Mouse (Mus musculus): Measurements from ENCODE around the gene Zfp422.

Gene Zfp422

GRCm38 (mm10) chr6:116628539-116629171 is at the start of gene Zfp422:
Gene Zfp422 (minus strand): TSS chr6:116628999.
- DNase-seq (ENCODE audit: low spot score in 2 of 2) = peak in 1 of 2 experiments; percentile 46

DNA sequence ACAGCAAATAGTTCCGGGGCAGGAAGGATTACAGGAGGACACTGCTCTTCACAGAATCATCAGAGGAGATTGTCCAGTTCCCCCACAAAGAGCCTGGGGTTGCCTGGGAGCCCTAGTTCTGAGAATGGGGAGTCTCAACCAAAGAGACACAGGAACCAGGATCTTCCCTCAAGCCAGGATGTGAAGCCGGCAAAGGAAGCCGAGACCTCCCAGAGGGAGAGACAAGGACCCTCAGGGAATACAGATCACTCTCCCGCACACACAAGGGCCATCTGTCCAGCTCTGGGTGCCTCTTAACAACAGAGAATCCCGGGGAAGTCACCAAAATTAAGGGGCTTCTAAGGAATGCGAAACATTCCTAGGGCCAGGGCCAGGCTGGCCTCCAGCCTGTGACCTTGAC is 48.5 kb upstream of the Zfp422 start:
- DNase-seq (ENCODE audit: low spot score in 2 of 2) = no peak

DNA sequence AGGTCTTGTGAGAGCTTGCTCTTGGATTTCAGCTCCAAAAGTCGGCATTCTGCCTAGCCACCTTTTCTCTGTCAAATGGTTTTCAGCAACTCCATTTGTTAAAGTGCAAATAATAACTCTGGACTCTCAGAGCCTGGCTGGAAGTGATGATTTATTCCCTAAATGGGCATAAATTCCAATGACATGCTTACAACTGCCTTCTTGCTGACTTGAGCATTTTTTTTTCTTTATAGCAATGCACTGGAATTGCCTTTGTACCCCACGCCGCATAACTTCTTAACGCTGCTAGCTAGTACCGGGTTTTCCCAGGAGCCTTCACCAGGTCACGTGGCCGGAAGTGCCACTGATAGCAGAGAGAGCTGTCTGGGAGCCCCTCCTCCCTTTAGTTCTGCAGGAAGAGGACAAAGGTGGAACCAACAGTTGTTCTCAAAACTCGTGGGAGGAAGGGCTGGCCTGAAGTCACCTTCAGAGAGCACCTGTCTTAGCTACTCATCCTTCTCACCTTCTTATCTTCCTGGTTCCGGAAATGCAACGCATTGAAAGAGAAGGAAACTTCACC is 47.6 kb upstream of the Zfp422 start:
- no peak for DNase-seq (ENCODE audit: low spot score in 2 of 2)

- no peak for DNase-seq (ENCODE audit: low spot score in 2 of 2)
Observed at GRCm38 (mm10) chr6:116674283-116674886, 45.6 kb upstream of the Zfp422 start.

- peak; percentile 42 to 63 for DNase-seq (ENCODE audit: low spot score in 2 of 2)
Observed at GRCm38 (mm10) chr6:116673471-116674282, 44.9 kb upstream of the Zfp422 start, which contains the start of gene Rassf4. Gene Rassf4 (minus strand): TSS chr6:116673952.

- DNase-seq (ENCODE audit: low spot score in 2 of 2) = no peak
Observed at GRCm38 (mm10) chr6:116672349-116672748, 43.5 kb upstream of the Zfp422 start.

DNA sequence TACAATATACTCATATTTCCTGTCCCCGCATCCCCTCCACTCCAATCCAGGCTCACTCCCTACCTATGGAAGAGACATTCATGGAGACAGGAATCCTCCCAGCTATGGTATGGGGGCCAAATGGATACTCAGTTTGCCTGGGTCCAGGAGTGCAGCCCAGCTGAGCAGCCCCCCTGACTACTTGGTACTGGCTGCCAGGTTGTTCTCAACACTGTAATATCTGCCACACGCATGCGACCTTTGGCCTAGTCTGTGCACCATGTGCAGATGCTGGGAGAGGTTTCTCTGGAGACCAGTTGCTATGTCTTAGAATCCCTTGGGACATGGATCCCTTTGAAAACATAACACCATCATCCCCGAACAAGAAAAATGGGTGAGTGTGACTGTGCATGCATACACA is 43.0 kb upstream of the Zfp422 start:
- no peak for DNase-seq (ENCODE audit: low spot score in 2 of 2)

- DNase-seq (ENCODE audit: low spot score in 2 of 2) = no peak
Observed at GRCm38 (mm10) chr6:116671031-116671430, 42.2 kb upstream of the Zfp422 start.

- no peak for DNase-seq (ENCODE audit: low spot score in 2 of 2)
Observed at GRCm38 (mm10) chr6:116670144-116670543, 41.3 kb upstream of the Zfp422 start.

- DNase-seq (ENCODE audit: low spot score in 2 of 2) = no peak
Observed at GRCm38 (mm10) chr6:116668682-116669470, 40.1 kb upstream of the Zfp422 start.

GRCm38 (mm10) chr6:116667382-116667781 is 38.6 kb upstream of the Zfp422 start:
- DNase-seq (ENCODE audit: low spot score in 2 of 2) = no peak

- no peak for DNase-seq (ENCODE audit: low spot score in 2 of 2)
Observed at GRCm38 (mm10) chr6:116666892-116667291, 38.1 kb upstream of the Zfp422 start.

DNA sequence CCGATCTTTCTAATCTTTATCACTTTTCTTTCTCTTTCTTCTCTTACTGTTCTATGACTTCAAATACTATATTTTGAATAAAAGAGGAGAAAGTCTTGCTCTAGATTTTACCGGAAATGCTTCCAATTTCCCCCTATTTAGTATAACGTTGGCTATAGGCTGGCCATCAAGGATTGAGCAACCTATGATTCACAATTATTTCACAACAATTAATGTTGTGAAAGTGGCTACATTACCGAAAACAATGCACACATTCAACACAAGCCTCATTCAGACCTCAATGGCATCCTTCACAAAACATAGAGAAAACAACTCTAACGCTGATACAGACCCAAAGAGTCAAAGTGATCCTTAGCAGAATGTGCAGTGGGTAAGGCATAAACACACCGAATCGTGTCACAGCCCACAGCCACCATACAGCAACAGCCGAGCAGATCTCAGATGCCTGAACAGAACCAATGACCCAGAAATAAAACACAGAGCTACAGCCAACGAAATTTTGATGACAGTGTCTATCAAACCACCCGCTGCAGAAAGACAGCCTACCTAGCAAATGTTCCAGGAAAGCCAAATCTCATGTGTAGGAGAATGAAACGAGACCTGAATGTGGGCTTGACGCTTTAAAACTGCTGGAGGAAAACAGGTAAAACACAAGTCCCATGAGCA is 37.4 kb upstream of the Zfp422 start:
- DNase-seq (ENCODE audit: low spot score in 2 of 2) = no peak

GRCm38 (mm10) chr6:116664830-116665229 is 36.0 kb upstream of the Zfp422 start:
- no peak for DNase-seq (ENCODE audit: low spot score in 2 of 2)

DNA sequence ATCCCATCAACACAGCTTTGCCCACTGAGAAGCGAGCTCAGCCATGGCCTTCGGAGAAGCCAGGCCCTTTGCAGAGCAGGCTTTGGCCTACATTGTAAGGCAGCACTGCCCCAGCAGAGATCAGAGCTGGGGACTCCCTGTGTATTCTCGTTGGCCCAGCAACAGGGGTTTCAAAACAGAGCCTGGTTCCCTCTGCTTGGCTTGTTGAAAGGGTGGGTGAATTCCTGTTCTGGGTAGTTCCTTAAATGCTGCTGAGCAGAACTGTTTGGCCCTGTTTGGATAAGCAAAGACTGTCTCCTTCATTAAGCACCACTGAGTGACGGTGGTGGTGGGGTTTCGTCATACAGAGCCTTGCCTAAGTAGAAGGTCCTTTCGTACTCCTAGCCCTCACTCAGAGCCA is 35.2 kb upstream of the Zfp422 start:
- no peak for DNase-seq (ENCODE audit: low spot score in 2 of 2)

GRCm38 (mm10) chr6:116663364-116663763 is 34.6 kb upstream of the Zfp422 start:
- no peak for DNase-seq (ENCODE audit: low spot score in 2 of 2)

GRCm38 (mm10) chr6:116653684-116654454 is 25.1 kb upstream of the Zfp422 start:
- peak in 1 of 2 experiments; percentile 69 for DNase-seq (ENCODE audit: low spot score in 2 of 2)

DNA sequence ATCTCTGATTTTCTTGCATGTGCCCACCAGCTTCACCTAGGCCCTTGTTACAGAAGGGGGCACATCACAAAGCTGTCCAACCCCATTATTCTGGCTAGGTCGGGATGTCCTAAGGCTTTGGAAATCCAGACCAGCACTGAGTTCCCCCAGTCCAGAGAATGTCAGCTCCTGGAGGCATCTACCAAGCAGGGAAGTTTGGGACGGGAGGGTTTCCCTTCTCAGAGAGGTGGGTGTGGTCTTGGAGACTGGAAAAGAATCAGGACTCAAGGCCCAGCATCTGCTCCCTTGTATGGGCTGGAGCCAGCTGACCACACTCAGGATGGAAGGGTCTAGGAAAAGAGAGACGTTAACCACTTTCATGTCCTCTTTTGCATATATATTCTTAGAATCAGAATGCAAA is 24.4 kb upstream of the Zfp422 start:
- no peak for DNase-seq (ENCODE audit: low spot score in 2 of 2)

GRCm38 (mm10) chr6:116651437-116652118 is 22.8 kb upstream of the Zfp422 start:
- DNase-seq (ENCODE audit: low spot score in 2 of 2) = no peak

- DNase-seq (ENCODE audit: low spot score in 2 of 2) = no peak
Observed at GRCm38 (mm10) chr6:116650406-116650805, 21.6 kb upstream of the Zfp422 start, which contains the start of gene Depp1. Gene Depp1 (plus strand): TSS chr6:116650609.
